Mouse (Mus musculus): ENCODE results near the gene Mpped1.

The Mpped1 gene

GRCm38 (mm10) chr15:83892871-83893270 is 113.6 kb downstream of the Mpped1 start:
- no peak for DNase-seq

- DNase-seq = no peak
Observed at GRCm38 (mm10) chr15:83894261-83894660, 115.0 kb downstream of the Mpped1 start.

DNA sequence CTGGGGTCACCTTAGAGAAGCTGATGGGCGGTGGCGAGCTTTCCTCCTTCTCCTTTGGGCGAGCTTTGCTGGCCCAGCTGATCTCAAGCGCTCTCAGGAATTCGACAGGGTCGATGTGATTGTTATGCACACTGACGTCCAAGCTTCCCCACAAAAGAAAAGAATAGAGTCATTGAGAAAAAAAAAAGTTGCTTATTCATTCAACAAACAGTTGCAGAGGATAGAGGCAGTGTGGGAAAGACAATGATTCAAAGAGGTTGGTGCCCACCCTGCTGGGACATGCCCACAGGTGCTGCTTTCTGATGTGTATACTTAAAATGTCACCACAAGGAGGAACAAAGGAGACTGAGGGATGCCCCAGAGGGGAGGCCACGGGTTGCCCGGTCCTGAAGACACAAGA is 116.7 kb downstream of the Mpped1 start:
- no peak for DNase-seq

- DNase-seq = no peak
Observed at GRCm38 (mm10) chr15:83897286-83897685, 118.0 kb downstream of the Mpped1 start.

DNA sequence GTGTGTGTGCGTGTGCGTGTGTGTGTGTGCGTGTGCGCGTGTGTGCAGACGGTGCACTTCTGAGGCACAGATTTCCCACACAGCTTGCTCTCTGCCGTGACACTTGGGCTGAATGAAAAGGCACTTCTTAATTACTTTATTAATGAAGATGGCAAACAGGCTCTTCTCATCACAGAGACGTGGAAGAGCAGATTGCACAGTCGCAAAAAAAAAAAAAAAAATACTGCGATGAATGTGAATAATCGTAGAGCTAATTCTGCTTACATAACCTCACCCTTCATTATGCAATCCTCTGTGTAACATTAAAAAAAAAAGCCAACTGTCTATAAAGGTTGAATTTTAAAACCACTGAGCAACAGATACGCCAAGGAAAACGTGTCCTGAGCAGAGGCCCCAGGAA is 127.2 kb downstream of the Mpped1 start:
- DNase-seq = no peak
